Mouse (Mus musculus) CH12.LX (cell line): ENCODE results near the gene Shisa7.

Experiments
- CTCF ChIP-seq, 2 experiments: IDR thresholded peaks in 1 of 2; conservative IDR thresholded peaks in 1 of 2; 2 replicates each; pipeline ENCODE4 v1.5.1; 2011 to 2012; ENCODE audit warnings: low read depth in 2 of 2, low read length in 2 of 2, improper control_type of control experiment in 1 of 2, inconsistent platforms in 1 of 2, mild to moderate bottlenecking in 1 of 2, moderate library complexity in 1 of 2
- MEF2A ChIP-seq: IDR thresholded peaks from 2 replicates; pipeline ENCODE4 v1.6.1; 2014; ENCODE audit warnings: low read depth, mild to moderate bottlenecking, inconsistent platforms, low read length, improper control_type of control experiment, borderline replicate concordance
- SIN3A ChIP-seq: IDR thresholded peaks from 2 replicates; pipeline ENCODE4 v1.6.1; 2012; ENCODE audit warnings: low read length, improper control_type of control experiment, inconsistent platforms
- SMC3 ChIP-seq: IDR thresholded peaks from 2 replicates; pipeline ENCODE4 v1.6.1; 2011; ENCODE audit warnings: low read depth, low read length, improper control_type of control experiment

DNA sequence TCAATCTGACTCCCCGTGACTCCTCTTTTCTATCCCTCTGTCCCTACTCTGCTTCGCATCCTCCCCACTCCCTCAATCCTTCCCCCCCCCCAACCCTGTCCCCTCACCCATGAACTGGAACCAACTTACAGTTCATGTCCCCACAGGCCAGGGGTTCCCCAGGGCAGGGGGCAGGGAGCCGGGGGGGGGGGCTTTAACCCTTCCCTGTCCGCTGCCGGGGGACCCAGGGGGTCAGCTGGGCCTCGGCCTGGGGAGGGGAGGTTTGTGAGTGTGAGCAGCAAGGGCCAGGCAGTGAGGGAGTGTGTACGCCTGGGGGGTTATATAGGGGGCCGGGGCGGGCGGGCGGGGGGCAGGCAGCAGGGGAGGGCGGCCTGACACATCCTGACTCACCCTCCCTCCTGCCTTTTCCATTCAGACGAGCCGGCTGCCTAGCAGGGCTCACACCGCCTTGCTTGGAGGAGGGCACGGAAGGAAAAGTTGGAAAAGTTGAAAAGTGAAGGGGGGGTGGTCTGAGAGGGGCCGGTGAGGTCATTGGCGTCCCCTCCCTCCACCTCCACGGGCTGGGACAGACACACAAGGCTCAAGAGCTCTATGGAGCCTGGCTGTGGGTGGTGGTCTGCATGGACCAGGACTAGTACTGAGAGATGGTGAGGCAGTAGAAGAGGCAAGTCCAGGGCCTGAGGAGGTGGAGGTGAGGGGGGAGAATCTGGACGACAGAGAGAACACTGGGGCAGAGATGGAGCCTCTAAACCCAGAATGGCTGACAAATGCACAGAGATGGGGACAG, 66.5 kb downstream of the Shisa7 start:
- TF ChIP-seq CTCF (conservative IDR thresholded peaks at IDR 0.05 in 1 of 2, IDR thresholded peaks at IDR 0.05 in 1 of 2; ENCODE audit: low read depth in 2 of 2, low read length in 2 of 2) (no peak), MEF2A (no peak), SMC3 (no peak), SIN3A (no peak)
